ENCODE assay signal across 23 mouse cellular contexts in genomic region chr12:70408396-70408795, GRCm38 (mm10).
"Had no signal": no experiment of that assay in that cellular context is flagged by ENCODE, and none has a peak within 500 bp of the region (broad histone marks: within the 10 kb centered on the region; RNA-seq: fewer than 3 reads in every experiment).

No protein-coding gene starts in this region.

- H3K27ac ChIP-seq: gastrocnemius, adult 2 months; heart, embryonic 10.5 days; hindbrain, embryonic 10.5 days; hindbrain, embryonic 12.5 days; hindbrain, embryonic 14.5 days; intestine, embryonic 15.5 days; kidney, embryonic 15.5 days; kidney, postnatal 0 days; limb, embryonic 13.5 days; limb, embryonic 15.5 days; liver, embryonic 12.5 days; liver, embryonic 14.5 days had no signal

- DNase-seq: gastrocnemius, adult 2 months; gastrocnemius, postnatal 10 days; gastrocnemius, postnatal 25 days; heart, adult 18-20 months; heart, postnatal 10 days; heart, postnatal 4 days; kidney, adult 9 months; kidney, postnatal 14 days; kidney, postnatal 36 days; layer of hippocampus, postnatal 36 days; left cerebral cortex, postnatal 4 days had no signal

- H3K4me1 ChIP-seq: heart, embryonic 10.5 days; heart, embryonic 12.5 days; hindbrain, embryonic 10.5 days; hindbrain, embryonic 12.5 days; intestine, embryonic 15.5 days; kidney, embryonic 15.5 days; limb, embryonic 13.5 days; limb, embryonic 15.5 days; liver, embryonic 12.5 days had no signal

- H3K4me3 ChIP-seq: gastrocnemius, adult 2 months; heart, embryonic 10.5 days; heart, embryonic 12.5 days; hindbrain, embryonic 10.5 days; hindbrain, embryonic 12.5 days; intestine, embryonic 15.5 days; kidney, embryonic 15.5 days; limb, embryonic 13.5 days; limb, embryonic 15.5 days; liver, embryonic 12.5 days had no signal
